21 mouse cellular contexts compared by ENCODE assay signal in genomic region chr10:70197601-70198000, GRCm38 (mm10). TPM values are rescaled to one million over a fixed set of nuclear protein-coding genes. Genes with fewer than 3 reads are reported as not detected.
DNase-seq lines count a peak whose midpoint lies in the region; ATAC-seq and TF ChIP-seq lines count a peak whose summit lies in the region.
"Had no signal": no experiment of that assay in that cellular context is flagged by ENCODE, and none has a peak within 500 bp of the region (broad histone marks: within the 10 kb centered on the region; RNA-seq: fewer than 3 reads in every experiment).

No protein-coding gene starts in this region.

- no peaks in the 10 kb centered on the region; the same call in none of the 2 replicates for H3K4me1 ChIP-seq in testis, adult 2 months (ENCODE audit: control insufficient read depth, insufficient read depth, low read length)
- H3K4me1 ChIP-seq: embryonic facial prominence, embryonic 15.5 days; hindbrain, embryonic 12.5 days had no signal

- H3K27ac ChIP-seq in testis, adult 2 months (ENCODE audit: control insufficient read depth, insufficient read depth, low read depth, low read length) = peak overlapping the region; percentile 30
- H3K27ac ChIP-seq: embryonic facial prominence, embryonic 15.5 days; forebrain, embryonic 10.5 days; hindbrain, embryonic 12.5 days had no signal

- DNase-seq in testis, postnatal 14 days (ENCODE audit: low spot score) = no peak
- DNase-seq in thymus, postnatal 25 days = no peak
- DNase-seq in left cerebral cortex, adult 18-20 months (ENCODE audit: low spot score in 2 of 2) = no peak
- DNase-seq: adrenal gland, adult 2 months; adrenal gland, postnatal 25 days; cerebellum, adult 11-12 months; cerebellum, adult 9-11 months; cerebellum, postnatal 36 days; embryo, embryonic 11 days had no signal

- TF ChIP-seq POLR2A in testis, adult 2 months (IDR thresholded peaks at IDR 0.05; ENCODE audit: control insufficient read depth, low read depth, low read length) = no peak

- no peaks in the 10 kb centered on the region for H3K27me3 ChIP-seq in testis, adult 2 months (ENCODE audit: control insufficient read depth, insufficient read depth, low read length)
- H3K27me3 ChIP-seq: embryonic facial prominence, embryonic 15.5 days; heart, embryonic 12.5 days; hindbrain, embryonic 12.5 days had no signal

- no peak overlapping the region for H3K4me3 ChIP-seq in testis, adult 2 months (ENCODE audit: control insufficient read depth, low read depth, low read length)
- H3K4me3 ChIP-seq: embryonic facial prominence, embryonic 15.5 days; erythroblast, embryonic 14.5 days; forebrain, embryonic 10.5 days; heart, embryonic 12.5 days; hindbrain, embryonic 12.5 days had no signal

- ATAC-seq in granulocyte monocyte progenitor cell, adult 5-6 weeks (replicated peaks; ENCODE audit: poor library complexity, severe bottlenecking) = peak; percentile 47
- ATAC-seq in megakaryocyte progenitor cell, adult 5-6 weeks (replicated peaks; ENCODE audit: poor library complexity) = peak; percentile 36; the same call in 1 of the 2 replicates
- ATAC-seq: forebrain, embryonic 14.5 days; hindbrain, embryonic 16.5 days; inflammation-experienced regulatory T-cells, adult 6 months had no signal

- H3K36me3 ChIP-seq in testis, adult 2 months (ENCODE audit: control insufficient read depth, insufficient read depth, low read length) = no peaks in the 10 kb centered on the region

- TF ChIP-seq CTCF in testis, adult 2 months (IDR thresholded peaks at IDR 0.05; ENCODE audit: control insufficient read depth, insufficient read depth, insufficient replicate concordance, low read depth, low read length) = no peak

RNA-seq across cellular contexts. Expression of gene Mrln, which starts 6.9 kb away (rescaled TPM):
- polyA plus RNA-seq in testis, adult 2 months (2012; rRNA removed) = 0.41 and 1.6 TPM in 2 replicates
- total RNA-seq in granulocyte monocyte progenitor cell, adult 5-6 weeks (2014; fragmentation: Nextera tagmentation) = not detected in 2 replicates
- not detected in 2 replicates for total RNA-seq in granulocyte monocyte progenitor cell, adult 5-6 weeks (2017)
- not detected in 2 replicates for total RNA-seq in megakaryocyte progenitor cell, adult 5-6 weeks (2015)
- total RNA-seq in megakaryocyte progenitor cell, adult 5-6 weeks (2017) = not detected in 2 replicates
- total RNA-seq in left cerebral cortex, adult 18-20 months (2021) = not detected
- total RNA-seq: adrenal gland, postnatal 25 days; ES-E14 had no signal
- polyA plus RNA-seq: adrenal gland, adult 2 months; erythroblast, embryonic 14.5 days; forebrain, embryonic 14.5 days; inflammation-experienced regulatory T-cells, adult 6 months had no signal

RNA-seq across cellular contexts. Expression of gene Slc16a9, which starts 47.3 kb away (rescaled TPM):
- 2.2 and 2.3 TPM in 2 replicates for polyA plus RNA-seq in testis, adult 2 months (2012; rRNA removed)
- total RNA-seq in granulocyte monocyte progenitor cell, adult 5-6 weeks (2014; fragmentation: Nextera tagmentation) = 0.83 and 3.4 TPM in 2 replicates
- 0.34 and 0.41 TPM in 2 replicates for total RNA-seq in granulocyte monocyte progenitor cell, adult 5-6 weeks (2017)
- total RNA-seq in megakaryocyte progenitor cell, adult 5-6 weeks (2015) = 0.17 and 0.52 TPM in 2 replicates
- total RNA-seq in megakaryocyte progenitor cell, adult 5-6 weeks (2017) = 0.29 and 0.81 TPM in 2 replicates
- 1 to 10 TPM; 1.4 to 2.2 TPM for total RNA-seq in left cerebral cortex, adult 18-20 months (2021)
- polyA plus RNA-seq: erythroblast, embryonic 14.5 days; inflammation-experienced regulatory T-cells, adult 6 months had no signal
